Mouse (Mus musculus): Measurements from ENCODE around the gene Fgfr3. TPM values are rescaled to one million over a fixed set of nuclear protein-coding genes. Genes with fewer than 3 reads are reported as not detected.

Fgfr3 gene
- polyA plus RNA-seq, 1 experiment from 2014 or later: 45.9 TPM

- H3K4me1 ChIP-seq (replicated peaks): no peaks in the 10 kb centered on the region
- H3K36me3 ChIP-seq: peaks cover 62% of the 10 kb centered on the region
- H3K27me3 ChIP-seq: no peaks in the 10 kb centered on the region
- no peak overlapping the region for H3K4me3 ChIP-seq (replicated peaks)
- no peak overlapping the region for H3K4me2 ChIP-seq (replicated peaks)
- 23% methylated on average over 7 of the region's 7 CpGs for WGBS
- H3K27ac ChIP-seq: no peak overlapping the region
- no peak overlapping the region for H3K9ac ChIP-seq (replicated peaks)
- H3K9me3 ChIP-seq: no peaks in the 10 kb centered on the region
- ATAC-seq: peak; percentile 68
Observed at GRCm38 (mm10) chr5:33737903-33738321, 16.4 kb downstream of the Fgfr3 start.

GRCm38 (mm10) chr5:33738341-33738740, 16.9 kb downstream of the Fgfr3 start:
- Histone ChIP-seq H3K4me1 (replicated peaks) (no peaks in the 10 kb centered on the region), H3K36me3 (peaks cover 62% of the 10 kb centered on the region), H3K4me2 (replicated peaks) (no peak overlapping the region)

GRCm38 (mm10) chr5:33740548-33740947, 19.1 kb downstream of the Fgfr3 start:
- no peak for ATAC-seq
- Histone ChIP-seq H3K4me1 (replicated peaks) (no peaks in the 10 kb centered on the region), H3K4me3 (replicated peaks) (no peak overlapping the region), H3K9me3 (no peaks in the 10 kb centered on the region), H3K9ac (replicated peaks) (no peak overlapping the region), H3K36me3 (peaks cover 64% of the 10 kb centered on the region), H3K27me3 (no peaks in the 10 kb centered on the region), H3K4me2 (replicated peaks) (no peak overlapping the region), H3K27ac (0 out of 2 replicates have a peak overlapping the region, but pooled peaks have one; percentile 14)
- WGBS: 92% methylated on average over 4 of the region's 4 CpGs

More at GRCm38 (mm10) chr5:33738341-33738740, 16.9 kb downstream of the Fgfr3 start:
- peak; percentile 15; the same call in 1 of the 2 replicates for ATAC-seq
- Histone ChIP-seq H3K27ac (no peak overlapping the region), H3K4me3 (replicated peaks) (no peak overlapping the region), H3K27me3 (no peaks in the 10 kb centered on the region), H3K9me3 (no peaks in the 10 kb centered on the region), H3K9ac (replicated peaks) (no peak overlapping the region)

DNA sequence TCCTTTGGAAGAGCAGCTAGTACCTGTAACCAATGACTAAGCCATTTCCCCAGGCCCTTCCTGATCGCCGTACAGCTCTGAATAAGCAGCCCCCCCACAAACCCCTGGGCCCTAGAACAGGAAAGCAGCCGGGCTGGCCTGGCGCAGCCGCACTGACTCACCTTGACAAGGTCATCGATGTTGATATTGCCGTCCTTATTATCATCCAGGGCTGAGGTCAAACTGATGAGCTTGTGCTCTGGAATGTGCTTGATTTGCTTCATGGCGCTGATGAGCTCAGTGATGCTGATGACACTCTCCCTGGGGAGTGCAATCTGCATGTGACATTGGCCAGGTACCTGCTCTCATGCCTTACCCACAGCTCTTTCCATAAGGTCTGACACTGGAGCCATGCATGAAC, 22.0 kb downstream of the Fgfr3 start:
- H3K9me3 ChIP-seq: no peaks in the 10 kb centered on the region
- H3K27ac ChIP-seq: no peak overlapping the region
- peaks cover 89% of the 10 kb centered on the region for H3K36me3 ChIP-seq
- no peak overlapping the region for H3K9ac ChIP-seq (replicated peaks)
- H3K4me2 ChIP-seq (replicated peaks): no peak overlapping the region
- no peaks in the 10 kb centered on the region for H3K27me3 ChIP-seq
- H3K4me3 ChIP-seq (replicated peaks): no peak overlapping the region
- no peak for ATAC-seq
- 97% methylated on average over 8 of the region's 8 CpGs for WGBS
- H3K4me1 ChIP-seq (replicated peaks): no peaks in the 10 kb centered on the region

- Histone ChIP-seq H3K9ac (replicated peaks) (no peak overlapping the region), H3K4me1 (replicated peaks) (peaks cover 15% of the 10 kb centered on the region), H3K9me3 (no peaks in the 10 kb centered on the region), H3K4me3 (replicated peaks) (no peak overlapping the region), H3K4me2 (replicated peaks) (no peak overlapping the region), H3K27me3 (no peaks in the 10 kb centered on the region), H3K27ac (no peak overlapping the region), H3K36me3 (peaks cover 44% of the 10 kb centered on the region)
- no peak for ATAC-seq
Observed at GRCm38 (mm10) chr5:33777195-33777594, 55.7 kb downstream of the Fgfr3 start.

- peak overlapping the region; percentile 83 for H3K4me2 ChIP-seq (replicated peaks)
- H3K4me3 ChIP-seq (replicated peaks): peak overlapping the region; percentile 67
- no peaks in the 10 kb centered on the region for H3K27me3 ChIP-seq
- peaks cover 16% of the 10 kb centered on the region for H3K36me3 ChIP-seq
- peak overlapping the region; percentile 86 for H3K9ac ChIP-seq (replicated peaks)
- no peaks in the 10 kb centered on the region for H3K9me3 ChIP-seq
- ATAC-seq: peak; percentile 15
- peaks cover 20% of the 10 kb centered on the region for H3K4me1 ChIP-seq (replicated peaks)
- H3K27ac ChIP-seq: peak overlapping the region; percentile 86
- 6% methylated on average over 11 of the region's 11 CpGs for WGBS
Observed at GRCm38 (mm10) chr5:33781964-33782344, 60.5 kb downstream of the Fgfr3 start.

- under 1% methylated on average over 64 of the region's 65 CpGs for WGBS
- Histone ChIP-seq H3K9me3 (no peaks in the 10 kb centered on the region), H3K27ac (peak within 1 kb of the TSS; percentile 86), H3K27me3 (no peaks in the 10 kb centered on the region), H3K36me3 (peaks cover 11% of the 10 kb centered on the region), H3K4me2 (replicated peaks) (peak within 1 kb of the TSS; percentile 83), H3K4me3 (replicated peaks) (peak within 1 kb of the TSS; percentile 67), H3K4me1 (replicated peaks) (peaks cover 20% of the 10 kb centered on the region), H3K9ac (replicated peaks) (peak within 1 kb of the TSS; percentile 86)
- peak; percentile 100 for ATAC-seq
Observed at GRCm38 (mm10) chr5:33782345-33782998, 61.0 kb downstream of the Fgfr3 start, which contains the start of gene Letm1. Letm1 (minus strand) TSS chr5:33782817.

DNA sequence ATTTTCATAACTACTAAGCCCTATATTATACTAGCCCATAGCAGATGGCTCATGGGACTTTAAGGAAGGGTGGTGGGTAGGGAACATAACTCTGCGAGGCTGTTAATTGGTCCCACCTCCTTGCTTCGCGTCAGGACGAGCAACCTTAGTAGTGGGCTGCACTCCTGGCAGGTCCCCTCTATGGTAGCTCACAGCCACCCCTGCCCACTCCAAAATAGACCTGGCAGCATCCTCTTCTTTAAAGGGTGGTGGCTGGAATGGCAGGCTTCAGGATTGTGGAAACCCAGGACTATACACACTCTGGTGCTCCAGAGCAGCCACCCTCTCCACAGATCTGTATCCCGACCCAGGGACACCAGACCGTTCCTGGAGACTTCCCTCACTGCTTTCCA, 61.5 kb downstream of the Fgfr3 start:
- peaks cover 20% of the 10 kb centered on the region for H3K4me1 ChIP-seq (replicated peaks)
- peak overlapping the region; percentile 86 for H3K9ac ChIP-seq (replicated peaks)
- peak overlapping the region; percentile 86; the same call in 1 of the 2 replicates for H3K27ac ChIP-seq
- H3K36me3 ChIP-seq: peaks cover 6% of the 10 kb centered on the region; the same call in 1 of the 2 replicates
- peak overlapping the region; percentile 83 for H3K4me2 ChIP-seq (replicated peaks)
- no peaks in the 10 kb centered on the region for H3K27me3 ChIP-seq
- H3K9me3 ChIP-seq: no peaks in the 10 kb centered on the region
- 7% methylated on average over 6 of the region's 6 CpGs for WGBS
- ATAC-seq: peak; percentile 80
- peak overlapping the region; percentile 67 for H3K4me3 ChIP-seq (replicated peaks)

Other genes with a start within 250 kb of the Fgfr3 start
- 36.0 and 41.3 TPM in 2 replicates for gene Fam53a, start 92.0 kb upstream of the Fgfr3 start, polyA plus RNA-seq (2015; fragmentation: Nextera tagmentation; extraction: Ambion mirVana)
- gene Gm9903, start 91.7 kb upstream of the Fgfr3 start, polyA plus RNA-seq (2015; fragmentation: Nextera tagmentation; extraction: Ambion mirVana): 0.85 TPM in 2 replicates
- 143 and 151 TPM in 2 replicates for gene Slbp, start 69.1 kb upstream of the Fgfr3 start, polyA plus RNA-seq (2015; fragmentation: Nextera tagmentation; extraction: Ambion mirVana)
- gene Tacc3, start 63.5 kb upstream of the Fgfr3 start, polyA plus RNA-seq (2015; fragmentation: Nextera tagmentation; extraction: Ambion mirVana): 84.6 and 88.0 TPM in 2 replicates
- gene Tmem129, start 63.3 kb upstream of the Fgfr3 start, polyA plus RNA-seq (2015; fragmentation: Nextera tagmentation; extraction: Ambion mirVana): 31.8 and 33.2 TPM in 2 replicates
- 52.3 and 58.7 TPM in 2 replicates for gene Letm1, start 61.1 kb downstream of the Fgfr3 start, polyA plus RNA-seq (2015; fragmentation: Nextera tagmentation; extraction: Ambion mirVana)
- gene Nsd2, start 99.1 kb downstream of the Fgfr3 start, polyA plus RNA-seq (2015; fragmentation: Nextera tagmentation; extraction: Ambion mirVana): 83.3 and 87.2 TPM in 2 replicates
- gene Nelfa, start 214.7 kb downstream of the Fgfr3 start, polyA plus RNA-seq (2015; fragmentation: Nextera tagmentation; extraction: Ambion mirVana): 47.7 and 49.9 TPM in 2 replicates

Measured in midbrain, embryonic 13.5 days (tissue).